In genomic region chr6:139964895-139965294, GRCm38 (mm10) we compare ENCODE assay signal across 18 mouse cellular contexts.
"Had no signal": no experiment of that assay in that cellular context is flagged by ENCODE, and none has a peak within 500 bp of the region (broad histone marks: within the 10 kb centered on the region; RNA-seq: fewer than 3 reads in every experiment).

No protein-coding gene starts in this region.

- H3K27ac ChIP-seq: liver, embryonic 12.5 days; liver, embryonic 14.5 days; midbrain, embryonic 10.5 days had no signal

- ATAC-seq: liver, embryonic 12.5 days; midbrain, embryonic 16.5 days had no signal

- DNase-seq: lung, adult 18-20 months; lung, embryonic 14.5 days; lung, postnatal 10 days; lung, postnatal 4 days; midbrain, embryonic 14.5 days; retina, postnatal 1 day; right cerebral cortex, adult 18-20 months; right cerebral cortex, postnatal 25 days; right cerebral cortex, postnatal 4 days; spleen, adult 18-20 months; thymus, adult 18-20 months; thymus, postnatal 14 days; thymus, postnatal 36 days had no signal

- H3K4me1 ChIP-seq: liver, embryonic 12.5 days had no signal

- H3K9me3 ChIP-seq: midbrain, embryonic 10.5 days had no signal

- H3K9ac ChIP-seq: liver, embryonic 12.5 days; liver, embryonic 14.5 days; lung, embryonic 14.5 days had no signal

- H3K4me2 ChIP-seq: liver, embryonic 12.5 days; lung, embryonic 14.5 days had no signal

- H3K36me3 ChIP-seq: liver, embryonic 12.5 days; midbrain, embryonic 10.5 days had no signal

- H3K27me3 ChIP-seq: liver, embryonic 12.5 days had no signal

- H3K4me3 ChIP-seq: liver, embryonic 12.5 days; midbrain, embryonic 10.5 days; myocyte had no signal
